Mouse (Mus musculus) forebrain, embryonic 16.5 days (tissue): ENCODE data around the gene B3gntl1. TPM values are rescaled to one million over a fixed set of nuclear protein-coding genes. Genes with fewer than 3 reads are reported as not detected.
A peak's percentile ranks its signal among the peaks of the same experiment; 100 is the strongest.

ENCODE experiments used
- ATAC-seq: fragments of 200-750 bp; cut with Nextera tagmentation; 2 replicates; pipeline ENCODE4 v1.8.0; 2017; ENCODE audit warnings: mild to moderate bottlenecking, moderate library complexity
- H3K27ac ChIP-seq: fragments of 300-500 bp; sonication (generic); 2 replicates; pipeline ENCODE4 v1.5.1; 2014; ENCODE audit warnings: low read length, control low read depth
- H3K27me3 ChIP-seq: fragments of 300-500 bp; sonication (generic); replicated peaks from 2 replicates; pipeline ENCODE4 v1.6.1; 2014; ENCODE audit warnings: low read length; ENCODE audit not compliant: control insufficient read depth, insufficient read depth
- H3K36me3 ChIP-seq: fragments of 300-500 bp; sonication (generic); 2 replicates; pipeline ENCODE4 v1.6.1; 2014; ENCODE audit not compliant: control insufficient read depth, insufficient read depth
- H3K4me1 ChIP-seq: fragments of 300-500 bp; sonication (generic); replicated peaks from 2 replicates; pipeline ENCODE4 v1.6.1; 2014; ENCODE audit warnings: low read length; ENCODE audit not compliant: control insufficient read depth, insufficient read depth
- H3K4me2 ChIP-seq: fragments of 300-500 bp; sonication (generic); 2 replicates; pipeline ENCODE4 v1.6.1; 2014; ENCODE audit warnings: mild to moderate bottlenecking, low read length, control low read depth
- H3K4me3 ChIP-seq: fragments of 300-500 bp; sonication (generic); replicated peaks from 2 replicates; pipeline ENCODE4 v1.5.1; 2014; ENCODE audit warnings: mild to moderate bottlenecking, low read length, control low read depth
- H3K9ac ChIP-seq: fragments of 300-500 bp; sonication (generic); replicated peaks from 2 replicates; pipeline ENCODE4 v1.6.1; 2014; ENCODE audit warnings: low read depth, low read length, control low read depth
- H3K9me3 ChIP-seq: fragments of 300-500 bp; sonication (generic); 2 replicates; pipeline ENCODE4 v1.6.1; 2016; ENCODE audit warnings: low read length; ENCODE audit not compliant: control insufficient read depth
- WGBS: fragments of 180-500 bp; shearing (Covaris S2); extraction: QIAGEN DNeasy Blood & Tissue Kit; methylation state at CpG from one replicate; pipeline ENCODE4 v1.1.7; 2014; 5-methylcytosine and 5-hydroxymethylcytosine counted together
- polyA plus RNA-seq: library from polyadenylated mRNA; unstranded; fragments of >200 nt; fragmentation: Nextera tagmentation; extraction: Ambion mirVana; gene quantifications from 2 replicates; pipeline ENCODE4 v1.2.1, GENCODE M21; 2015

B3gntl1 gene
- polyA plus RNA-seq, 1 experiment from 2014 or later: 7.4 TPM

- ATAC-seq: no peak
- Histone ChIP-seq H3K9me3 (no peaks in the 10 kb centered on the region), H3K9ac (no peak overlapping the region), H3K27me3 (no peaks in the 10 kb centered on the region), H3K36me3 (no peaks in the 10 kb centered on the region), H3K4me2 (no peak overlapping the region), H3K4me3 (no peak overlapping the region), H3K27ac (no peak overlapping the region), H3K4me1 (no peaks in the 10 kb centered on the region)
- 96% methylated on average over 6 of the region's 6 CpGs for WGBS
Measured at GRCm38 (mm10) chr11:121645394-121645793, 27.6 kb downstream of the B3gntl1 start.

- ATAC-seq: no peak
- H3K27me3 ChIP-seq: no peaks in the 10 kb centered on the region
- 40% methylated on average over 2 of the region's 2 CpGs for WGBS
Measured at GRCm38 (mm10) chr11:121641501-121642145, 31.3 kb downstream of the B3gntl1 start.

GRCm38 (mm10) chr11:121636646-121637045 is 36.3 kb downstream of the B3gntl1 start:
- 95% methylated on average over 10 of the region's 10 CpGs for WGBS
- ATAC-seq: no peak
- Histone ChIP-seq H3K9ac (no peak overlapping the region), H3K4me3 (no peak overlapping the region), H3K36me3 (peaks cover 5% of the 10 kb centered on the region; the same call in 1 of the 2 replicates), H3K9me3 (no peaks in the 10 kb centered on the region), H3K27ac (no peak overlapping the region), H3K4me2 (no peak overlapping the region), H3K27me3 (no peaks in the 10 kb centered on the region), H3K4me1 (no peaks in the 10 kb centered on the region)

More at GRCm38 (mm10) chr11:121641501-121642145, 31.3 kb downstream of the B3gntl1 start:
- Histone ChIP-seq H3K27ac (no peak overlapping the region), H3K9ac (no peak overlapping the region), H3K4me1 (no peaks in the 10 kb centered on the region), H3K4me3 (no peak overlapping the region), H3K36me3 (peaks cover 5% of the 10 kb centered on the region; the same call in 1 of the 2 replicates), H3K9me3 (no peaks in the 10 kb centered on the region), H3K4me2 (no peak overlapping the region)

- Histone ChIP-seq H3K4me1 (no peaks in the 10 kb centered on the region), H3K9ac (no peak overlapping the region), H3K36me3 (no peaks in the 10 kb centered on the region), H3K4me2 (no peak overlapping the region), H3K4me3 (no peak overlapping the region), H3K27me3 (no peaks in the 10 kb centered on the region), H3K27ac (0 out of 2 replicates have a peak overlapping the region, but pooled peaks have one; percentile 23), H3K9me3 (no peaks in the 10 kb centered on the region)
- 68% methylated on average over 7 of the region's 7 CpGs for WGBS
- peak; percentile 57; the same call in 1 of the 2 replicates for ATAC-seq
Measured at GRCm38 (mm10) chr11:121631410-121631809, 41.5 kb downstream of the B3gntl1 start.

GRCm38 (mm10) chr11:121630406-121630805 is 42.5 kb downstream of the B3gntl1 start:
- Histone ChIP-seq H3K4me3 (no peak overlapping the region), H3K9me3 (no peaks in the 10 kb centered on the region), H3K27ac (no peak overlapping the region), H3K4me1 (no peaks in the 10 kb centered on the region), H3K36me3 (no peaks in the 10 kb centered on the region), H3K4me2 (no peak overlapping the region), H3K9ac (no peak overlapping the region), H3K27me3 (no peaks in the 10 kb centered on the region)
- ATAC-seq: no peak
- WGBS: 87% methylated on average over 4 of the region's 4 CpGs

- no peaks in the 10 kb centered on the region for H3K9me3 ChIP-seq
- no peaks in the 10 kb centered on the region for H3K36me3 ChIP-seq
- no peak overlapping the region for H3K27ac ChIP-seq
- H3K4me2 ChIP-seq: no peak overlapping the region
- no peak overlapping the region for H3K4me3 ChIP-seq
- H3K4me1 ChIP-seq: no peaks in the 10 kb centered on the region
- 94% methylated on average over 6 of the region's 6 CpGs for WGBS
- H3K9ac ChIP-seq: no peak overlapping the region
- H3K27me3 ChIP-seq: no peaks in the 10 kb centered on the region
- no peak for ATAC-seq
Measured at GRCm38 (mm10) chr11:121629529-121629928, 43.4 kb downstream of the B3gntl1 start.

GRCm38 (mm10) chr11:121627521-121627920 is 45.4 kb downstream of the B3gntl1 start:
- Histone ChIP-seq H3K27me3 (no peaks in the 10 kb centered on the region), H3K4me1 (no peaks in the 10 kb centered on the region), H3K36me3 (0 out of 2 replicates have a peak, but pooled peaks cover 4% of the 10 kb centered on the region), H3K9ac (no peak overlapping the region), H3K9me3 (no peaks in the 10 kb centered on the region), H3K27ac (no peak overlapping the region), H3K4me3 (no peak overlapping the region), H3K4me2 (no peak overlapping the region)
- WGBS: 93% methylated on average over 5 of the region's 5 CpGs
- ATAC-seq: no peak

- H3K27ac ChIP-seq: no peak overlapping the region
- H3K36me3 ChIP-seq: peaks cover 11% of the 10 kb centered on the region
- H3K27me3 ChIP-seq: no peaks in the 10 kb centered on the region
- ATAC-seq: no peak
- H3K4me2 ChIP-seq: no peak overlapping the region
- WGBS: 86% methylated on average over 4 of the region's 4 CpGs
- H3K9me3 ChIP-seq: no peaks in the 10 kb centered on the region
- H3K4me3 ChIP-seq: no peak overlapping the region
- no peaks in the 10 kb centered on the region for H3K4me1 ChIP-seq
- H3K9ac ChIP-seq: no peak overlapping the region
Measured at GRCm38 (mm10) chr11:121625007-121625406, 47.9 kb downstream of the B3gntl1 start.

GRCm38 (mm10) chr11:121617371-121617770 is 55.6 kb downstream of the B3gntl1 start:
- Histone ChIP-seq H3K4me3 (no peak overlapping the region), H3K27ac (no peak overlapping the region), H3K27me3 (no peaks in the 10 kb centered on the region), H3K9ac (no peak overlapping the region), H3K9me3 (no peaks in the 10 kb centered on the region), H3K4me1 (no peaks in the 10 kb centered on the region), H3K4me2 (no peak overlapping the region), H3K36me3 (peaks cover 29% of the 10 kb centered on the region)
- 95% methylated on average over 1 of the region's 1 CpGs for WGBS
- ATAC-seq: no peak

- H3K27me3 ChIP-seq: no peaks in the 10 kb centered on the region
- no peaks in the 10 kb centered on the region for H3K4me1 ChIP-seq
- no peak overlapping the region for H3K27ac ChIP-seq
- no peak overlapping the region for H3K4me3 ChIP-seq
- H3K4me2 ChIP-seq: no peak overlapping the region
- ATAC-seq: no peak
- H3K9ac ChIP-seq: no peak overlapping the region
- H3K36me3 ChIP-seq: peaks cover 24% of the 10 kb centered on the region
- H3K9me3 ChIP-seq: no peaks in the 10 kb centered on the region
Measured at GRCm38 (mm10) chr11:121616501-121616900, 56.5 kb downstream of the B3gntl1 start.
